Mouse (Mus musculus): ENCODE results near the gene Gm5141. TPM values are rescaled to one million over a fixed set of nuclear protein-coding genes. Genes with fewer than 3 reads are reported as not detected.

Gene Gm5141
- polyA plus RNA-seq, 1 experiment from 2014 or later: 12.4 TPM

MicroRNAs within 50 kb of the gene (microRNA counts, 519-probe panel; counts per million panel counts)
- 177 counts per million, percentile 53 among the panel's probes with 10 or more counts for microRNA mmu-miR-713

Small RNAs within 50 kb of the gene (microRNA-seq; reads per million reads assigned to microRNA genes)
- gene Gm24588 (not detected), gene Mir713 (not detected)

Other genes with a start within 250 kb of the Gm5141 start
- not detected in 2 replicates for gene Zfp935, start 227.3 kb downstream of the Gm5141 start, polyA plus RNA-seq (2015; fragmentation: Nextera tagmentation; extraction: Ambion mirVana)
- 16.4 and 18.1 TPM in 2 replicates for gene Zfp934, start 214.6 kb downstream of the Gm5141 start, polyA plus RNA-seq (2015; fragmentation: Nextera tagmentation; extraction: Ambion mirVana)
- gene 6720489N17Rik, start 161.6 kb downstream of the Gm5141 start, polyA plus RNA-seq (2015; fragmentation: Nextera tagmentation; extraction: Ambion mirVana): 11.9 and 13.4 TPM in 2 replicates
- gene Platr25, start 25.1 kb downstream of the Gm5141 start, polyA plus RNA-seq (2015; fragmentation: Nextera tagmentation; extraction: Ambion mirVana): 32.5 and 37.1 TPM in 2 replicates
- gene Fbp2, start 72.6 kb upstream of the Gm5141 start, polyA plus RNA-seq (2015; fragmentation: Nextera tagmentation; extraction: Ambion mirVana): not detected in 2 replicates
- 0.42 TPM in 1 of 2 replicates, not detected in the other for gene Fbp1, start 102.5 kb upstream of the Gm5141 start, polyA plus RNA-seq (2015; fragmentation: Nextera tagmentation; extraction: Ambion mirVana)
- gene 2010111I01Rik, start 179.1 kb upstream of the Gm5141 start, polyA plus RNA-seq (2015; fragmentation: Nextera tagmentation; extraction: Ambion mirVana): 23.9 and 29.9 TPM in 2 replicates

Measured in forebrain, embryonic 13.5 days (tissue).